Mouse (Mus musculus) hindbrain, embryonic 16.5 days (tissue): ENCODE measurements around the gene Trim72. TPM values are rescaled to one million over a fixed set of nuclear protein-coding genes. Genes with fewer than 3 reads are reported as not detected.

ENCODE experiments used
- ATAC-seq: fragments of 200-750 bp; cut with Nextera tagmentation; 2 replicates; pipeline ENCODE4 v1.8.0; 2017; ENCODE audit warnings: moderate TSS enrichment, moderate library complexity
- H3K27ac ChIP-seq: fragments of 300-500 bp; sonication (generic); 2 replicates; pipeline ENCODE4 v1.5.1; 2014; ENCODE audit warnings: low read depth, mild to moderate bottlenecking, control low read depth, low read length, moderate library complexity
- H3K27me3 ChIP-seq: fragments of 300-500 bp; sonication (generic); replicated peaks from 2 replicates; pipeline ENCODE4 v1.6.1; 2014; ENCODE audit warnings: low read length; ENCODE audit not compliant: control insufficient read depth, insufficient read depth
- H3K36me3 ChIP-seq: fragments of 300-500 bp; sonication (generic); 2 replicates; pipeline ENCODE4 v1.6.1; 2014; ENCODE audit warnings: mild to moderate bottlenecking, low read length, moderate library complexity, mixed read lengths; ENCODE audit not compliant: control insufficient read depth, insufficient read depth
- H3K4me1 ChIP-seq: fragments of 300-500 bp; sonication (generic); 2 replicates; pipeline ENCODE4 v1.6.1; 2014; ENCODE audit warnings: low read depth, low read length; ENCODE audit not compliant: control insufficient read depth, insufficient read depth
- H3K4me2 ChIP-seq: fragments of 300-500 bp; sonication (generic); 2 replicates; pipeline ENCODE4 v1.6.1; 2014; ENCODE audit warnings: mild to moderate bottlenecking, low read length, control low read depth, moderate library complexity
- H3K4me3 ChIP-seq: fragments of 300-500 bp; sonication (generic); 2 replicates; pipeline ENCODE4 v1.5.1; 2014; ENCODE audit warnings: mild to moderate bottlenecking, low read length, control low read depth, moderate library complexity
- H3K9ac ChIP-seq: fragments of 300-500 bp; sonication (generic); 2 replicates; pipeline ENCODE4 v1.6.1; 2014; ENCODE audit warnings: low read depth, mild to moderate bottlenecking, control low read depth, low read length, moderate library complexity
- H3K9me3 ChIP-seq: fragments of 300-500 bp; sonication (generic); 2 replicates; pipeline ENCODE4 v1.6.1; 2014; ENCODE audit warnings: mild to moderate bottlenecking, low read length, moderate library complexity; ENCODE audit not compliant: control insufficient read depth
- WGBS: fragments of 180-500 bp; shearing (Covaris S2); extraction: QIAGEN DNeasy Blood & Tissue Kit; methylation state at CpG from one replicate; pipeline ENCODE4 v1.1.7; 2014; 5-methylcytosine and 5-hydroxymethylcytosine counted together
- polyA plus RNA-seq: library from polyadenylated mRNA; unstranded; fragments of >200 nt; fragmentation: Nextera tagmentation; extraction: Ambion mirVana; gene quantifications from 2 replicates; pipeline ENCODE4 v1.2.1, GENCODE M21; 2015

Gene Trim72
- polyA plus RNA-seq, 1 experiment from 2014 or later: not detected

- no peak for ATAC-seq
- WGBS: 74% methylated on average over 7 of the region's 7 CpGs
These were observed 54.8 kb downstream of the Trim72 start for GRCm38 (mm10) chr7:128058576-128058975.

GRCm38 (mm10) chr7:128059091-128059490 is 55.3 kb downstream of the Trim72 start:
- H3K9me3 ChIP-seq: no peaks in the 10 kb centered on the region
- no peaks in the 10 kb centered on the region for H3K36me3 ChIP-seq
- no peak overlapping the region for H3K27ac ChIP-seq
- H3K4me3 ChIP-seq: no peak overlapping the region
- H3K4me1 ChIP-seq: no peaks in the 10 kb centered on the region
- ATAC-seq: no peak
- no peak overlapping the region for H3K4me2 ChIP-seq
- H3K9ac ChIP-seq: no peak overlapping the region
- WGBS: 73% methylated on average over 4 of the region's 4 CpGs
- H3K27me3 ChIP-seq: no peaks in the 10 kb centered on the region

More at GRCm38 (mm10) chr7:128058576-128058975, 54.8 kb downstream of the Trim72 start:
- Histone ChIP-seq H3K27ac (no peak overlapping the region), H3K4me2 (no peak overlapping the region), H3K9me3 (no peaks in the 10 kb centered on the region), H3K4me3 (no peak overlapping the region), H3K27me3 (no peaks in the 10 kb centered on the region), H3K36me3 (no peaks in the 10 kb centered on the region), H3K4me1 (no peaks in the 10 kb centered on the region), H3K9ac (no peak overlapping the region)

Other genes starting within 250 kb of the Trim72 start
- gene Orai3, start 234.1 kb upstream of the Trim72 start, polyA plus RNA-seq: 10.4 and 11.3 TPM in 2 replicates
- gene Setd1a, start 227.3 kb upstream of the Trim72 start, polyA plus RNA-seq: 12.8 and 14.6 TPM in 2 replicates
- not detected in 2 replicates for gene Gm49388, start 218.3 kb upstream of the Trim72 start, polyA plus RNA-seq
- 11.9 and 12.1 TPM in 2 replicates for gene Hsd3b7, start 203.3 kb upstream of the Trim72 start, polyA plus RNA-seq
- 21.6 and 22.0 TPM in 2 replicates for gene Stx4a, start 179.7 kb upstream of the Trim72 start, polyA plus RNA-seq
- 76.8 and 84.4 TPM in 2 replicates for gene Stx1b, start 179.4 kb upstream of the Trim72 start, polyA plus RNA-seq
- 6.0 and 8.8 TPM in 2 replicates for gene Zfp646, start 127.7 kb upstream of the Trim72 start, polyA plus RNA-seq
- 29.5 and 35.1 TPM in 2 replicates for gene Zfp668, start 127.1 kb upstream of the Trim72 start, polyA plus RNA-seq
- 0.81 and 0.99 TPM in 2 replicates for gene Prss53, start 113.0 kb upstream of the Trim72 start, polyA plus RNA-seq
- gene Gm21974, start 108.5 kb upstream of the Trim72 start, polyA plus RNA-seq: not detected in 2 replicates
- 70.5 and 75.2 TPM in 2 replicates for gene Vkorc1, start 108.3 kb upstream of the Trim72 start, polyA plus RNA-seq
- gene Bckdk, start 99.9 kb upstream of the Trim72 start, polyA plus RNA-seq: 67.1 and 72.5 TPM in 2 replicates
- gene Kat8, start 91.4 kb upstream of the Trim72 start, polyA plus RNA-seq: 42.1 and 42.3 TPM in 2 replicates
- 0.50 TPM in 2 replicates for gene Prss8, start 73.8 kb upstream of the Trim72 start, polyA plus RNA-seq
- gene Prss36, start 57.2 kb upstream of the Trim72 start, polyA plus RNA-seq: 14.3 and 14.9 TPM in 2 replicates
- 275 and 318 TPM in 2 replicates for gene Fus, start 36.5 kb upstream of the Trim72 start, polyA plus RNA-seq
- 7.3 and 9.3 TPM in 2 replicates for gene Pycard, start 10.1 kb upstream of the Trim72 start, polyA plus RNA-seq
- 0.94 and 1.0 TPM in 2 replicates for gene Itgam, start 58.7 kb downstream of the Trim72 start, polyA plus RNA-seq
- gene Gm49368, start 58.7 kb downstream of the Trim72 start, polyA plus RNA-seq: not detected in 2 replicates
- gene Itgax, start 125.6 kb downstream of the Trim72 start, polyA plus RNA-seq: 0.10 TPM in 1 of 2 replicates, not detected in the other
- not detected in 2 replicates for gene Itgad, start 150.4 kb downstream of the Trim72 start, polyA plus RNA-seq
- 0.33 and 4.0 TPM in 2 replicates for gene Cox6a2, start 202.4 kb downstream of the Trim72 start, polyA plus RNA-seq
- 12.0 and 14.1 TPM in 2 replicates for gene Armc5, start 233.4 kb downstream of the Trim72 start, polyA plus RNA-seq
- 6.3 and 7.9 TPM in 2 replicates for gene 9130023H24Rik, start 234.1 kb downstream of the Trim72 start, polyA plus RNA-seq
- gene Tgfb1i1, start 242.9 kb downstream of the Trim72 start, polyA plus RNA-seq: 27.8 and 34.6 TPM in 2 replicates